Mouse (Mus musculus) WW6 (cell line): ENCODE measurements around the gene Actr1a.

Experiments
- DNase-seq: peaks from one replicate; pipeline ENCODE4 v3.0.0-alpha.2; 2013; ENCODE audit warnings: low read depth, low spot score

Gene Actr1a

GRCm38 (mm10) chr19:46399886-46400285, 4.3 kb upstream of the Actr1a start:
- DNase-seq, result no peak

DNA sequence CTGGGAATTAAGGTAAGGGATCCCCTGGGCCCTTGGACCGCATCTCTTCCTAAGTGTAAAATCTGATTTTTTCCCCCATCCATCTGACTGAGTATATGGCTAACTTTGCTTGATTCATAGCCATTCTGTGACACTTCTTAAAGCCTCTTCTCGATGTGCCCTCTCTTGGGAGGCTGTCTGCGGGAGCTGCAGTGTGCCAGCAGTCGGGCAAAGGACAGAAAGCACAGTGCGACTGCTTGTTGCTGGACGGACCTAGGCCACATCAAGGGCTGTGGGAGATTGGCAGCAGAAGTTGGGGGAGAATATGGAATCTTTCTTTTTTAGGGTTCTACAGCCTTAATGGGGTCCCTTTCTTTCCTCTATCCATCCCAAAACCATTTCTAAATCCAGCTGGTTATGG, 3.8 kb upstream of the Actr1a start:
- DNase-seq, result no peak

DNA sequence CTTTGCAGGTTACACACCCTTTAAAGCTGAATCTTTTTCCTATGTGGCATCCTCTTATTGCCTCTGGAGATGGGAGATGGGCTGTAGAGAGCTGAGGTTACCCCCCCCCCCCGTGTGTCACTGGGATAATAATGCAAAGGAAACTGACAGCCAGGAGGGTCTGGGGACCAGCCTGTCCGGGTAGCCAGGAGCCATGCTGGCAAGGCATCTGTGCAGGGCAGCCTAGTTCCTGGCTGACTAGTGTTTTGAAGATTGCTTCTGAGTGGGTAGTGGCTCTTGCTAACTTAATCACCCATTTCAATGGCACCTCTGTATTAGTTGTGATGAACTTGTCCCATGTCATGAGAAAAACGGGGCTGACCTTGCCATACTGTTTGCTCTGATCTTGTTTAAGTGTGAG, 2.9 kb upstream of the Actr1a start:
- DNase-seq, result no peak

DNA sequence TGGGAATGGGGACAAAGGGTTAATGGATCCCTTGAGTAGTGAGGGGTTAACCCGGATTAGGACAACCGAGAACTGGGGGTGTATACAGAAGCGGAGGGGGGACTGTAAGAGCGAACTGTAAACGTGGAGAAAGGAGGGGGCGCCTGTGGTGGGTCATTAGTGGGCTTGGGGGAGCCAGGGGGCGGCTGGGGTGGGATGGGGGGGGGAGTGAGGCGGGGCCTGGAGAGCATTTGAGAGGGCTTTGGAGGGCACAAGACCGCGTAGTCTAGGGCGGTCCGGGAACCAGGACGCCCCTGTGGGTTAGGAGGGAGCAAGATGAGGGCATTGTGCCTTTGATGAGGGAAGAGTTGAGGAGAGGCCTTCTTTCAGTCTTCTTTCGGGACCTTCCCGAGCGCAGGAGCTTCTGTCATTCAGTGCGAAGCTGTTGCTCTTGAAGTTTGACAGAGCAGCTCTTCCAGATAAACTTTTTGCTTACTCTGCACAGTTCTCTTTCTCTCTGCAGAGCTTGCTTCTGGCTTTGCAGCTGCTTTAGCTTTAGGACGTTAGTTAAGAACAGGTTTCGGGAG, 2.0 kb upstream of the Actr1a start:
- no peak for DNase-seq

DNA sequence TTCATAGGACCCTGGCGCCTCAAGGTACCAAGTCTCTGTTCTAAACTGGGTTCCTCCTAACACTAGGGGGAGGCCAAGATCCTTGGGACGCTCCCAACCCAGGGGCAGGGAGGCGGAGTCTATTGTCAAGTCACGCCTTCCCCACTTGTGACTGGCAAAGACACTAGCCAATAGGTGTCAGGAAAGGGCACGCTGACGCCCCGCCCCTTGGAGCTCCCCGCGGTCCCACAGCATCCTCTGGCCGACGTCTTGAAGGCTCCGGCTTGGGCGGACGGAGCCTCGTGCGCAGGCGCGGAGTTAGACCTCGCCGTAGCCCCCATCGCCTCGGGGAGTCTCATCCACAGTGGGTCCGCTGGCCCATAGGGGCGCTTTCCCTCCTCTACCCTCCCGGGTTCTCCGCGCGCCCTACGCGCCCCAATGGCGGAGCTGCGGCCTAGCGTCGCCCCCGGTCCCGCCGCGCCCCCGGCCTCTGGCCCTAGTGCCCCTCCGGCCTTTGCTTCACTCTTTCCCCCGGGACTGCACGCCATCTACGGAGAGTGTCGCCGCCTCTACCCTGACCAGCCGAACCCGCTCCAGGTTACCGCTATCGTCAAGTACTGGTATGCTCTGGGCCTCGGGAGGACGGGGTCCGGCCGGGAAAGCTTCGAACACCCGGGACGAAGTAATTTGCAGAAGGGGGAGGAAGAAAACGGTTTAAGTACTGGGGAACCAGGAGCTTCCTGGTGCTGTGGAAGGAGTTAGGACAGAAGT, 1.3 kb upstream of the Actr1a start, which contains the start of gene Sufu:
Sufu (plus strand) TSS at position 211 of the 750 bp plus-strand sequence.
- DNase-seq, result peak; percentile 98

DNA sequence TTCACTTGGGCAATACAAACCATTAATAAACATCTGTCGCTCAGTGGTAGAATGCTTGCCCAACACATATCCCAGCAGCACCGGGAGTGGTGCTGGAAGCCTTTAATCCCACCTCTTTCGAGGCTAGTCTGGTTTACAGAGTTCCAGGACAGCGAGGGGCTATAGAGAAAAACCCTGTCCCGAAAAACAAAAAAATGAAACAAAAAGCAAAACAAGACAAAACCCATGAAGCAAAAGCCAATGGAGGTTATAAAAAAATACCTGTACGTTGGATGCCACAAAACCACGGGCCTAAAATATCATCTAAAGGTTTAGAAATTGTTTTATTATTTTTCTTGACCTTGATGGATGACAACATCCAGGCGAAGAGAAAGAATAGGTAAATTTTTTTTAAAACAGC, 561 bp upstream of the Actr1a start:
- DNase-seq, result no peak

GRCm38 (mm10) chr19:46394712-46395108, 838 bp downstream of the Actr1a start:
- no peak for DNase-seq

GRCm38 (mm10) chr19:46392018-46392417, 3.5 kb downstream of the Actr1a start:
- no peak for DNase-seq

DNA sequence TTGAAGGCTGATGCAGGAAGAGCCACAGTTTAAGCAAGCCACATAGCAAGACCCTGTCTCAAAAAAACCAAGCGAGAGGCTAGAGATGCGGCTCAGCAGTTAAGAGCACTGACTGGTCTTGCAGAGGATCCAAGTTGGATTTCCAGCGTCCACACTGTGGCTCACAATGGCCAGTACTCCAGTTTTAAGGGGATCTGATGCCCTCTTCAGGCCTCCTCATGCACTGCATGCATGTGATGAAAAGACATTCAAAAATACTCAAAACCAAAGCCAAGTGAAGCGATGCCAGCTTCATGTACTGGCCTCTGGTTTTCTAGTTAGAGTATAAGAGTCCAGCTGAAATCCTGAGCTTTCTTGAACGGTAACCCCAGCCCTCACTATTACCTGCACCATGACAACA, 5.7 kb downstream of the Actr1a start:
- DNase-seq, result no peak

DNA sequence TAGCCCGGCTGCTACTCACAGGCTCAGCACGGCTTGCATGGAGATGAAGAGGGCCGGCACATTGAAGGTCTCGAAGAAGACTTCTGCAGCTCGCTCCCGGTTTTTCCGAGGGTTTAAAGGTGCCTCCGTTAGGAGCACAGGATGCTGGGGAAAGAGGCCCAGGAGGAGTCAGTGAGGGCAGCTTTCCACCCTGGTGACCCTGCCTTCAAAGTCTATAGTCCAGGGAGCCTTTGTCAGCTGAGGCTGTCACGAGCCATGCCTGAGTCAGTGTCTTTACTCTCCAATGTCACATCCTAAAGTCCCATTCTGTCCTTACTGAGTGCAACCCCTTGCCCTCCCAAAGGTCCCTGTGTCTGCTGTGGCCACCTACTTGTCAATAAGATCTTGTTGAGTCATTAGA, 13.3 kb downstream of the Actr1a start:
- no peak for DNase-seq

- no peak for DNase-seq
These were observed 19.7 kb downstream of the Actr1a start for GRCm38 (mm10) chr19:46375891-46376290.

- DNase-seq, result no peak
These were observed 20.1 kb downstream of the Actr1a start for GRCm38 (mm10) chr19:46375489-46375888.

- DNase-seq, result no peak
These were observed 21.0 kb downstream of the Actr1a start for GRCm38 (mm10) chr19:46374477-46375088.

DNA sequence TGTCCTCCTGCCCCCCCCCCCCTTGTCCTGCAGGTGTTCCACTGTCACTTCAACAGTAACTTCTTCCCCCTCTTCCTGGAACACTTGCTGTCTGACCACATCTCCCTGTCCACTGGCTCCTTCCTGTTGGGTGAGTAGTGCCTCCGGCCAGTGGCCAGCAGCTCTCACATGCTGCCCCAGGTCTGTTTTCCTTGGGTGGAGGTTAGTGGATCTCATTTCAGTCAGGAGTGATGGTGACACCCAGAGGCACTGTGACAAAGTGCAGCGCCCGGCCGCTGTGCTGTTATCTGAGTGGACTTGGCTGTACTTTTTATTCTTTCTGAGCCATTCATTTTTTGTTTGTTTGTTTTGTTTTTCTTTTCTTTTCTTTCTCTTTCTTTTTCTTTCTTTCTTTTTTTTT, 26.3 kb downstream of the Actr1a start:
- DNase-seq, result no peak

DNA sequence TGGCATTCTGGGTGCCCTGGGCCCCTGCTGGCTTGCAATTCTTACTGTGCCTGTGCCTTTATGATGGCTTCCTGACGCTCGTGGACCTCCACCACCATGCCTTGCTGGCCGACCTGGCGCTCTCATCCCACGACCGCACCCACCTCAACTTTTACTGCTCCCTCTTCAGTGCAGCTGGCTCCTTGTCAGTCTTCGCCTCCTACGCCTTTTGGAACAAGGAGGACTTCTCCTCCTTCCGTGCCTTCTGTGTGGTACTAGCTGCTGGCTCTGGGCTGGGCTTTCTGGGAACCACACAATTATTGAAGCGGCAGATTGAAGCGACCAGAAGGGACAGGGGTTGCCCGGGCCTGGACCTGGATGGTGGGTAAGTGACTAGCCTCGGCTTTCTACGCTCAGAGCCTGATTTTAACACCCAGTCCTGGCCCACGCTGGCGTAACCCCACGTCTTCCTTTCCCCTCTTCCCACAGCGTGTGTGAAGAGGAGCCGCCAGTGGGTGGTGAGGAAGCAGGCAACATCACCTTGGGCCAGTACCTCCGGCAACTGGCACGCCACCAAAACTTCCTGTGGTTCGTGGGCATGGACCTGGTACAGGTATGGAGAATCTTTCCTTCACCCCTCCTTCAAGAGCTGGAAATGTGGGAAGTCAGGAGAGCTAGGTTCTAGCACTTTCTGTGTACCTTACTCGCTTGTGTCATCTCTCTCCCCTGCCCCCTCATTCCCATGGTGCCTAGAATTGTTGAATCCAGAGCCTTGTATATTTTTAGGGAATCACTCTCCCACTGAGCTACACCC, 27.6 kb downstream of the Actr1a start:
- no peak for DNase-seq

DNA sequence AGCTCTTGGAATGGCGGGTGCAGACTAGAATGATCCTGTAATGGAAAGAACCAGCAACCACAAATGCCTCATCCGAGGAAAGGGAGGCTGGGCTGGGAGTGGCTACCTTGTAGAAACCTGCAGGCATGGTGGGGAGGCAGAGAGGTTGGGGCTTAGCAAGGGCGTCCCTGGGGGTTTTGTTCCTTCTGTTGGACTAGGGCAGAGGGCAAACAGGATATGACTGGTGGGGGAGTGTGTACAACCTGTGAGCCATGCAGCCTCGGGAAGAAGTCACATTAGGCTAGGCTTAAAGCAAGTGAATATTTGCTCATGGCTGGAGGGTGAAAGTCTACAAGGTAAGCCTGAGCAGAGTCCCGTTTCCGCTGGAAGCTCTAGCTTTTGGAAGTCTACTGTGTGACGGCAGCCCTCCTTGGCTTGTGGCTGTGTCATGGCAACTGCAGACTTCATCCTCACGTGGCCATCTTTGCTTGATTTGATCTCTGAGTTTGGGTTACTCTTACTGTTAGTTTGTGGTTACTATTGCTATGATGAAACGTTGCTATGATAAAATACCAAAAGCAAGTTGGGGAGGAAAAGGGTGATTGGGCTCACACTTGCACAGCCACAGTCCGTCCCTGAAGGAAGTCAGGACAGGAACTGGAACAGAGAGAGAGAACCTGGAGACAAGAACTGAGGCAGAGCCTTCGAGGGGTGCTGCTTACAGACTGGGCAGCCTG, 32.1 kb downstream of the Actr1a start:
- DNase-seq, result no peak

GRCm38 (mm10) chr19:46362104-46362503, 33.4 kb downstream of the Actr1a start:
- DNase-seq, result no peak

GRCm38 (mm10) chr19:46358381-46358780, 37.2 kb downstream of the Actr1a start:
- peak; percentile 36 for DNase-seq

DNA sequence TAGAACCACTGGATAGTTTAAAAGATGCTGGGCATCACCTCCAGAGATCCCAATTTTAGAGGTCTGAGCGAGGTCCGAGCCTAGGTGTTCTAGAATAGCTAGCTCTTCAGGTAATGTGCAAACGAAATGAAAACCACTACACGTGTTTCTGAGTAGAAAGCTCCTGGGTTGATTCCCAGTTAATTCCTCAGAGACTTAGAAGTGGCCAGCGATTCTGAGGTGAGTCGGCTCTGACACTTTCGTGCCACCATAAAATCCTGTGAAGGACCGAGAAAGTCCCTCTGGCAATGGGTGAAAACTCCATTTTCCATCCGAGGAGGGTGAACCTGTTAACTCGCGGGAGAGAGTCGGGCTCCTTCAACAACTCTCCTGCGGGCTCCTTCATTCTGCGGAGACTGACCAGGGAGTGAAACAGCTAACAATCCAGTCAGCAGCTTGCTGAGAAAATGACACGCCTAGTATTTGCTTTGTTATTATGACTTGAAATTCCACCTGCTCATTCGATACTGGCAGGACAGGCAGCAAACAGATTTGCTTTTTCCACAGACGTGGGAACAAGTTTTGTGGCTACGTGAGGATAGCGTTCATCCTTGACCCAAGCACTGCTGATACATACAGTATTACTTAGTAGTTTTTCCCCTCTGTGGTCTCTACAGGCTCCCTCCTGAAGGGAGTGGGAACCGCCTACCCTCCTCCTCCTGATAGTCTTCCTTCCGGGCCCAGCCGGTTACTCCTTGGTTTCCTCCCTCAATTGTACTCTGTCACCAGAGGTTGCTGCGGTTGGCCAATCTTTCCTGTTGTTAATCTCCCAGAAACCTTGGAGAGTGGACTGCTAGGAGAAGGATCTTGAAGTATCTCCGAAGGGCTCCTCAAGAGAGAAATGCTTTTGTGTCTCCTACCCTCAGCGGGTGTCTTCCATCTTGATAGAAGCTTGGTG, 37.9 kb downstream of the Actr1a start:
- peak; percentile 31 for DNase-seq

- peak; percentile 80 for DNase-seq
These were observed 38.8 kb downstream of the Actr1a start for GRCm38 (mm10) chr19:46356701-46357138.
